Mouse (Mus musculus): ENCODE results near the gene Mif. TPM values are rescaled to one million over a fixed set of nuclear protein-coding genes. Genes with fewer than 3 reads are reported as not detected.
"Not testable (repeated sequence)": the region's sequence is repeated elsewhere in the genome, so short reads cannot be mapped to it uniquely, and the experiment has no call there.

Mif gene
- polyA plus RNA-seq, 1 experiment from 2014 or later: 1,867 TPM

DNA sequence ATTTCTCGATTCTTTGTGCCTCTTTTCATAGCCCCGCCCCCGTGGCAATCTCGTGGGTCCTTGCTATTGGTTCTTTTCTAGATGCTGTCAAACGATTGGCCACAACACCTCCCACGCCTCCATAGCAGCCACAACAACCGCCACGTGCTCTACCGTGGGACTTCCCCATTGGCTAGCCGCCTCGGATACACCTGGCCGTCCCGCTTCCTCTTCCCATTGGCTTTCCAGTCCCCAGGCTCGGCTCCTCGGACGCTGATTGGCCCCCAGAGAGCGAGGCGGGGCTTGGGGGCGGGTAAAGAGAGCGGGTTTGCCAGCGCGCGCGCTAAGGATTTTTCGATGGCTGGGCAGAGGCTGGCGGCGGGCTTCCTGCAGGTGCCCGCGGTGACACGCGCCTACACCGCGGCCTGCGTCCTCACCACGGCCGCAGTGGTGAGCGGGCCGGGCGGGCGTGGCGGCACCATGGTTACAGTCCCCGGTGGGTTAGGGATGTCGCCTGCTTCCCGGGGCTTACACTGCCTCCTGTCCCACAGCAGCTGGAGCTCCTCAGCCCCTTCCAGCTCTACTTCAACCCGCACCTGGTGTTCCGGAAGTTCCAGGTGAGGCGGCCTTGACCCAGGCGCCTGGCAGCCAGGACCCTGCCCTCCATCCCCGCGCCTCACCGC is 33.2 kb upstream of the Mif start, which contains the start of gene Derl3:
Derl3 (plus strand) TSS at position 325 of the 662 bp plus-strand sequence.
- Histone ChIP-seq H3K36me3 (ENCODE audit: control insufficient read depth, insufficient read depth) (peaks cover 19% of the 10 kb centered on the region), H3K9me3 (replicated peaks; ENCODE audit: control insufficient read depth, low read length) (no peaks in the 10 kb centered on the region), H3K9ac (ENCODE audit: low read length) (peak within 1 kb of the TSS; percentile 42; the same call in 1 of the 2 replicates), H3K4me2 (ENCODE audit: low read depth, low read length) (peak within 1 kb of the TSS; percentile 92), H3K4me1 (ENCODE audit: control insufficient read depth, insufficient read depth, low read length) (peaks cover 10% of the 10 kb centered on the region), H3K27me3 (ENCODE audit: control insufficient read depth, insufficient read depth, low read length) (no peaks in the 10 kb centered on the region), H3K27ac (ENCODE audit: low read length) (no peak within 1 kb of the TSS), H3K4me3 (ENCODE audit: low read length) (peak within 1 kb of the TSS; percentile 56)
- 1% methylated on average over 51 of the region's 51 CpGs for WGBS
- ATAC-seq (replicated peaks; ENCODE audit: extremely low read depth, insufficient read depth, low FRiP score): peak; percentile 97

DNA sequence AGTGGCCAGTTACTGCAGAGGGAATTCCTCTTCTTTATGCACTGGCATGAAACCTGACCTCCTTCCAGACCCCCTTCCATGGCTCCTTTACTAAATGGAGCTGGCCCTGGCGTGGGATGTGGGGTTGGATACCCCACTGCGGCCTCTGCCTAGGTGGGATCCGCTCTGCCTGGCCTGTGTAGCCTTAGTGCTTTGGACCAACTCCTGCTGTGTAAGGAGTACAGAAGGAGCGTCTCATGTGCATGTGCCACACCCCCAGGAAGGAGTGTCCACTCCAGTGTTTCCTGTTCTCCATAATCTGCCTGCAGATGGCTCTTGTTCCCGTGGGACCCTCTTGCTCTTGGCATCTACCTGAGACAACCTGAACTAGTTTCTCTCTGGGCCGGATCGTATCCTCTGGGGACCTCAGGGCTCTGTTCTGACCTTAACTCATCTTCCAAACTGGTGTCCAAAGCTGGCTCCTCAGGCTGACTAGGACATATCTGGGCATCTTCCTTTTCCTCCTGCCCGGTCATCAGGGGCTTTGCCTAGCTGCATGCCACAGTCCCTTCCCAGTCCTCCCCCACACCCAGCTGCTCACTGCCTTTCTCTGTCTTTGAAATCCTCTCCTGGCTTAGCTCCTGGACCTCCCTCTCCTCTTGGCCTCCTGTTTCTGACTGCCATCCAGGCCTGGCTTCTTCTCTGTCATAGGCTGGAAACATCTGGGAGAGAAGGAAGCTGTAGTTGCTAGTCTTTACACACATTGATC is 29.5 kb upstream of the Mif start:
- no peak overlapping the region for H3K27ac ChIP-seq (ENCODE audit: low read length)

GRCm38 (mm10) chr10:75887504-75887903 is 27.5 kb upstream of the Mif start:
- WGBS: 87% methylated on average over 5 of the region's 5 CpGs
- H3K27ac ChIP-seq (ENCODE audit: low read length); ATAC-seq (replicated peaks; ENCODE audit: extremely low read depth, insufficient read depth, low FRiP score): not testable (repeated sequence)

More for the DNA sequence above, 29.5 kb upstream of the Mif start:
- H3K27me3 ChIP-seq (ENCODE audit: control insufficient read depth, insufficient read depth, low read length): no peaks in the 10 kb centered on the region
- no peaks in the 10 kb centered on the region; the same call in 1 of the 2 replicates for H3K36me3 ChIP-seq (ENCODE audit: control insufficient read depth, insufficient read depth)
- peaks cover 7% of the 10 kb centered on the region; the same call in 1 of the 2 replicates for H3K4me1 ChIP-seq (ENCODE audit: control insufficient read depth, insufficient read depth, low read length)
- no peak overlapping the region for H3K4me3 ChIP-seq (ENCODE audit: low read length)
- H3K4me2 ChIP-seq (ENCODE audit: low read depth, low read length): no peak overlapping the region
- no peak overlapping the region for H3K9ac ChIP-seq (ENCODE audit: low read length)
- 42% methylated on average over 8 of the region's 8 CpGs for WGBS
- no peaks in the 10 kb centered on the region for H3K9me3 ChIP-seq (replicated peaks; ENCODE audit: control insufficient read depth, low read length)
- ATAC-seq (replicated peaks; ENCODE audit: extremely low read depth, insufficient read depth, low FRiP score): no peak

GRCm38 (mm10) chr10:75884742-75885141 is 24.7 kb upstream of the Mif start:
- ATAC-seq (replicated peaks; ENCODE audit: extremely low read depth, insufficient read depth, low FRiP score): no peak
- no peak overlapping the region for H3K9ac ChIP-seq (ENCODE audit: low read length)

More at GRCm38 (mm10) chr10:75887504-75887903, 27.5 kb upstream of the Mif start:
- H3K9me3 ChIP-seq (replicated peaks; ENCODE audit: control insufficient read depth, low read length); H3K4me2 ChIP-seq (ENCODE audit: low read depth, low read length); H3K9ac ChIP-seq (ENCODE audit: low read length); H3K4me1 ChIP-seq (ENCODE audit: control insufficient read depth, insufficient read depth, low read length); H3K36me3 ChIP-seq (ENCODE audit: control insufficient read depth, insufficient read depth); H3K27me3 ChIP-seq (ENCODE audit: control insufficient read depth, insufficient read depth, low read length); H3K4me3 ChIP-seq (ENCODE audit: low read length): not testable (repeated sequence)

DNA sequence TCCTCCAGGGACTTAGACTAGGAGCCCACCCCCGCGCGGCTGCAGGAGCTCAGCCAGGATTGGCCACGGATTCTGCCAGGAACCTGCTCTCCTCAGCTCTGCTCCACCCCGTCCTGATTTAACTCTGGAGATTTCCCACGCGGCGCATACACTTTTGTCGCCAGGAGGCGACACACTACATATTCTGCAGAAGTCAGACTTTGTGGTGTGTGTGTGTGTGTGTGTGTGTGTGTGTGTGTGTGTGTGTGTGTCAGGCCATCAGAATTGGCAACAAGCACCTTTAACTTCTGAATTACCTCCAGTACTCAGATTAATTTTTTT is 23.2 kb upstream of the Mif start:
- Histone ChIP-seq H3K27me3 (ENCODE audit: control insufficient read depth, insufficient read depth, low read length) (no peaks in the 10 kb centered on the region), H3K4me1 (ENCODE audit: control insufficient read depth, insufficient read depth, low read length) (0 out of 2 replicates have a peak, but pooled peaks cover 4% of the 10 kb centered on the region), H3K9ac (ENCODE audit: low read length) (peak overlapping the region; percentile 18), H3K4me2 (ENCODE audit: low read depth, low read length) (peak overlapping the region; percentile 54), H3K27ac (ENCODE audit: low read length) (no peak overlapping the region), H3K36me3 (ENCODE audit: control insufficient read depth, insufficient read depth) (no peaks in the 10 kb centered on the region), H3K9me3 (replicated peaks; ENCODE audit: control insufficient read depth, low read length) (no peaks in the 10 kb centered on the region), H3K4me3 (ENCODE audit: low read length) (no peak overlapping the region)
- ATAC-seq (replicated peaks; ENCODE audit: extremely low read depth, insufficient read depth, low FRiP score): peak; percentile 77
- WGBS: under 1% methylated on average over 10 of the region's 10 CpGs

More at GRCm38 (mm10) chr10:75884742-75885141, 24.7 kb upstream of the Mif start:
- H3K9me3 ChIP-seq (replicated peaks; ENCODE audit: control insufficient read depth, low read length): no peaks in the 10 kb centered on the region
- no peaks in the 10 kb centered on the region for H3K27me3 ChIP-seq (ENCODE audit: control insufficient read depth, insufficient read depth, low read length)
- 91% methylated on average over 8 of the region's 8 CpGs for WGBS
- peaks cover 7% of the 10 kb centered on the region; the same call in 1 of the 2 replicates for H3K4me1 ChIP-seq (ENCODE audit: control insufficient read depth, insufficient read depth, low read length)
- no peaks in the 10 kb centered on the region for H3K36me3 ChIP-seq (ENCODE audit: control insufficient read depth, insufficient read depth)
- no peak overlapping the region for H3K27ac ChIP-seq (ENCODE audit: low read length)
- H3K4me3 ChIP-seq (ENCODE audit: low read length): no peak overlapping the region
- no peak overlapping the region for H3K4me2 ChIP-seq (ENCODE audit: low read depth, low read length)

DNA sequence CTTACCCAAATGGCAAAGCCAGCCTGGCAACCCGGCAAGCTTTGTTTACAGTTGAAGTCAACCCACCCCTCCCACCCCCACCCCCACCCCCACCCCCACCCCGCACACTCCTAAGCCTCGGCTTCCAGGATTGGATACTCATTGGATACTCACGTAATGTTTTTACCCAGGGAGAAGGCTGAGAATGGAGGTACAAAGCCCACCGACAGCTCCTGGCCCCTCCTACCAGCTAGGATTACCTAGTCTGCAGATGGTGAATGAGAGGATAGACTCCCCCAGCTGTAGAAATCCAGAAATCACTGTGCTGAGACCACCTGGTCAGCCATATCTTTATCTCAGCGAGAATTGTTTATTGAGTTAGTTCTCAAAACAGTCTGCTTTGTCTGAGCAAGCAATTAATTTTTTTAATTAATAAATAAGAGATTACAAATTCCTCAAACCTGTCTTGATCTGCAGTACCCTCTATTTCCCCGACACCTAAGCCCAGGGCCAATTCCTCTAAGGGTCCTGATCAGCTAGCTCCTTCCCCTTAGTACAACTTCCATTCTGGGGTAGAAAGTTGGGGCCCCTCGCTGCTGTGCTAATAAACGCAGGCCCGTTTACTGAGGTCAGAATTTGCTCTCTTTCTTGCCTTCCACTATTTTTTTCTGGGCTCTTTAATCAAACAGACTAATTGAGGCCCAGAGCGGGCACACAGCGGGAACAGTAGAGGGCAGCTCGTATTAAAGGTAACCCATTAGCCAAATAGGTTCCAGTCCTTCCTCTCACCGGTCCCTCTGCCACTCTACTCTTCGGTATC is 22.6 kb upstream of the Mif start:
- peak overlapping the region; percentile 54 for H3K4me2 ChIP-seq (ENCODE audit: low read depth, low read length)
- H3K4me3 ChIP-seq (ENCODE audit: low read length): no peak overlapping the region
- no peaks in the 10 kb centered on the region for H3K9me3 ChIP-seq (replicated peaks; ENCODE audit: control insufficient read depth, low read length)
- peak overlapping the region; percentile 18 for H3K9ac ChIP-seq (ENCODE audit: low read length)
- H3K27me3 ChIP-seq (ENCODE audit: control insufficient read depth, insufficient read depth, low read length): no peaks in the 10 kb centered on the region
- no peak overlapping the region for H3K27ac ChIP-seq (ENCODE audit: low read length)
- no peaks in the 10 kb centered on the region for H3K36me3 ChIP-seq (ENCODE audit: control insufficient read depth, insufficient read depth)
- H3K4me1 ChIP-seq (ENCODE audit: control insufficient read depth, insufficient read depth, low read length): 0 out of 2 replicates have a peak, but pooled peaks cover 4% of the 10 kb centered on the region
- no peak for ATAC-seq (replicated peaks; ENCODE audit: extremely low read depth, insufficient read depth, low FRiP score)
- WGBS: 15% methylated on average over 15 of the region's 15 CpGs

- WGBS: 29% methylated on average over 20 of the region's 20 CpGs
- no peak overlapping the region for H3K4me3 ChIP-seq (ENCODE audit: low read length)
- H3K27me3 ChIP-seq (ENCODE audit: control insufficient read depth, insufficient read depth, low read length): no peaks in the 10 kb centered on the region
- H3K4me2 ChIP-seq (ENCODE audit: low read depth, low read length): no peak overlapping the region
- 0 out of 2 replicates have a peak, but pooled peaks cover 4% of the 10 kb centered on the region for H3K4me1 ChIP-seq (ENCODE audit: control insufficient read depth, insufficient read depth, low read length)
- no peak overlapping the region for H3K9ac ChIP-seq (ENCODE audit: low read length)
- H3K27ac ChIP-seq (ENCODE audit: low read length): no peak overlapping the region
- no peaks in the 10 kb centered on the region for H3K9me3 ChIP-seq (replicated peaks; ENCODE audit: control insufficient read depth, low read length)
- no peak for ATAC-seq (replicated peaks; ENCODE audit: extremely low read depth, insufficient read depth, low FRiP score)
- no peaks in the 10 kb centered on the region for H3K36me3 ChIP-seq (ENCODE audit: control insufficient read depth, insufficient read depth)
These were observed 21.8 kb upstream of the Mif start for GRCm38 (mm10) chr10:75881578-75882432.
